Mouse (Mus musculus) neural tube, embryonic 14.5 days (tissue): ENCODE data around the gene Rinl. TPM values are rescaled to one million over a fixed set of nuclear protein-coding genes. Genes with fewer than 3 reads are reported as not detected.

ENCODE experiments used
- ATAC-seq: fragments of 200-750 bp; cut with Nextera tagmentation; 2 replicates; pipeline ENCODE4 v1.8.0; 2017; ENCODE audit warnings: low read depth, mild to moderate bottlenecking, moderate TSS enrichment, moderate library complexity
- H3K27ac ChIP-seq: fragments of 300-500 bp; sonication (generic); 2 replicates; pipeline ENCODE4 v1.5.1; 2014; ENCODE audit warnings: low read depth, mild to moderate bottlenecking, control low read depth, low read length, moderate library complexity, mixed read lengths
- H3K27me3 ChIP-seq: fragments of 300-500 bp; sonication (generic); 2 replicates; pipeline ENCODE4 v1.6.1; 2014; ENCODE audit warnings: low read length; ENCODE audit not compliant: control insufficient read depth, insufficient read depth
- H3K36me3 ChIP-seq: fragments of 300-500 bp; sonication (generic); 2 replicates; pipeline ENCODE4 v1.6.1; 2014; ENCODE audit warnings: low read length, mixed read lengths; ENCODE audit not compliant: control insufficient read depth, insufficient read depth
- H3K4me1 ChIP-seq: fragments of 300-500 bp; sonication (generic); 2 replicates; pipeline ENCODE4 v1.6.1; 2014; ENCODE audit warnings: low read length; ENCODE audit not compliant: control insufficient read depth, insufficient read depth
- H3K4me2 ChIP-seq: fragments of 300-500 bp; sonication (generic); 2 replicates; pipeline ENCODE4 v1.6.1; 2014; ENCODE audit warnings: mild to moderate bottlenecking, low read depth, low read length, control low read depth
- H3K4me3 ChIP-seq: fragments of 300-500 bp; sonication (generic); 2 replicates; pipeline ENCODE4 v1.5.1; 2014; ENCODE audit warnings: low read depth, low read length, control low read depth, mixed read lengths
- H3K9ac ChIP-seq: fragments of 300-500 bp; sonication (generic); replicated peaks from 2 replicates; pipeline ENCODE4 v1.6.1; 2014; ENCODE audit warnings: low read depth, mild to moderate bottlenecking, control low read depth, low read length, mixed read lengths
- H3K9me3 ChIP-seq: fragments of 300-500 bp; sonication (generic); 2 replicates; pipeline ENCODE4 v1.6.1; 2016; ENCODE audit warnings: low read length; ENCODE audit not compliant: control insufficient read depth
- WGBS: fragments of 180-500 bp; shearing (Covaris S2); extraction: QIAGEN DNeasy Blood & Tissue Kit; methylation state at CpG from one replicate; pipeline ENCODE4 v1.1.7; 2014; 5-methylcytosine and 5-hydroxymethylcytosine counted together
- polyA plus RNA-seq: library from polyadenylated mRNA; unstranded; fragments of >200 nt; fragmentation: Nextera tagmentation; extraction: Ambion mirVana; gene quantifications from 2 replicates; pipeline ENCODE4 v1.2.1, GENCODE M21; 2014

The Rinl gene
- polyA plus RNA-seq, 1 experiment from 2014 or later = 1.6 TPM

GRCm38 (mm10) chr7:28801901-28802670 lies 13.3 kb downstream of the Rinl start:
- no peak overlapping the region for H3K4me3 ChIP-seq
- H3K36me3 ChIP-seq = no peaks in the 10 kb centered on the region
- H3K4me2 ChIP-seq = no peak overlapping the region
- H3K27ac ChIP-seq = peak overlapping the region; percentile 0; the same call in 1 of the 2 replicates
- H3K9ac ChIP-seq = no peak overlapping the region
- H3K9me3 ChIP-seq = no peaks in the 10 kb centered on the region
- H3K27me3 ChIP-seq = no peaks in the 10 kb centered on the region
- ATAC-seq = no peak
- 15% methylated on average over 10 of the region's 10 CpGs for WGBS
- H3K4me1 ChIP-seq = no peaks in the 10 kb centered on the region

GRCm38 (mm10) chr7:28802846-28803588 lies 14.2 kb downstream of the Rinl start:
- 5% methylated on average over 10 of the region's 10 CpGs for WGBS
- Histone ChIP-seq H3K27ac (peak overlapping the region; percentile 0; the same call in 1 of the 2 replicates), H3K9me3 (no peaks in the 10 kb centered on the region), H3K9ac (no peak overlapping the region), H3K4me2 (no peak overlapping the region), H3K36me3 (no peaks in the 10 kb centered on the region), H3K4me1 (peaks cover 5% of the 10 kb centered on the region), H3K4me3 (no peak overlapping the region), H3K27me3 (no peaks in the 10 kb centered on the region)
- no peak for ATAC-seq

- no peak overlapping the region for H3K4me3 ChIP-seq
- no peaks in the 10 kb centered on the region for H3K27me3 ChIP-seq
- no peak for ATAC-seq
- no peaks in the 10 kb centered on the region for H3K9me3 ChIP-seq
- no peak overlapping the region for H3K4me2 ChIP-seq
- H3K4me1 ChIP-seq = peaks cover 8% of the 10 kb centered on the region
- H3K27ac ChIP-seq = no peak overlapping the region
- WGBS = 45% methylated on average over 4 of the region's 4 CpGs
- no peak overlapping the region for H3K9ac ChIP-seq
- no peaks in the 10 kb centered on the region for H3K36me3 ChIP-seq
Observed at GRCm38 (mm10) chr7:28803756-28804155, 15.0 kb downstream of the Rinl start.

- Histone ChIP-seq H3K9me3 (no peaks in the 10 kb centered on the region), H3K27me3 (no peaks in the 10 kb centered on the region), H3K4me2 (no peak overlapping the region), H3K4me3 (no peak overlapping the region), H3K36me3 (no peaks in the 10 kb centered on the region; the same call in 1 of the 2 replicates), H3K4me1 (peaks cover 10% of the 10 kb centered on the region), H3K27ac (no peak overlapping the region), H3K9ac (no peak overlapping the region)
- ATAC-seq = no peak
- WGBS = 67% methylated on average over 4 of the region's 4 CpGs
Observed at GRCm38 (mm10) chr7:28806869-28807268, 18.1 kb downstream of the Rinl start.

- Histone ChIP-seq H3K4me3 (peak overlapping the region; percentile 78), H3K27me3 (no peaks in the 10 kb centered on the region), H3K9me3 (no peaks in the 10 kb centered on the region), H3K36me3 (peaks cover 4% of the 10 kb centered on the region; the same call in 1 of the 2 replicates), H3K4me1 (peaks cover 19% of the 10 kb centered on the region), H3K27ac (peak overlapping the region; percentile 100), H3K9ac (peak overlapping the region; percentile 89), H3K4me2 (peak overlapping the region; percentile 91)
- no peak for ATAC-seq
- 50% methylated on average over 8 of the region's 8 CpGs for WGBS
Observed at GRCm38 (mm10) chr7:28807641-28808220, 19.0 kb downstream of the Rinl start.

- Histone ChIP-seq H3K27ac (peak within 1 kb of the TSS; percentile 100), H3K9me3 (no peaks in the 10 kb centered on the region), H3K4me1 (peaks cover 22% of the 10 kb centered on the region), H3K4me2 (peak within 1 kb of the TSS; percentile 91), H3K27me3 (no peaks in the 10 kb centered on the region), H3K9ac (peak within 1 kb of the TSS; percentile 89), H3K36me3 (peaks cover 8% of the 10 kb centered on the region; the same call in 1 of the 2 replicates), H3K4me3 (peak within 1 kb of the TSS; percentile 78)
- ATAC-seq = no peak; the same call in 1 of the 2 replicates
- WGBS = 5% methylated on average over 34 of the region's 35 CpGs
Observed at GRCm38 (mm10) chr7:28808221-28808941, 19.6 kb downstream of the Rinl start, which contains the start of gene Hnrnpl. Gene Hnrnpl (plus strand): TSS chr7:28808541.

GRCm38 (mm10) chr7:28808957-28809393 lies 20.2 kb downstream of the Rinl start:
- ATAC-seq = peak; percentile 51
- no peaks in the 10 kb centered on the region for H3K27me3 ChIP-seq
- H3K4me1 ChIP-seq = peaks cover 22% of the 10 kb centered on the region

GRCm38 (mm10) chr7:28809401-28810089 lies 20.8 kb downstream of the Rinl start:
- ATAC-seq = peak; percentile 21
- peak overlapping the region; percentile 100 for H3K27ac ChIP-seq
- H3K9ac ChIP-seq = peak overlapping the region; percentile 89

More at GRCm38 (mm10) chr7:28808957-28809393, 20.2 kb downstream of the Rinl start:
- peak overlapping the region; percentile 100 for H3K27ac ChIP-seq
- H3K9me3 ChIP-seq = no peaks in the 10 kb centered on the region
- peaks cover 14% of the 10 kb centered on the region for H3K36me3 ChIP-seq
- H3K4me2 ChIP-seq = peak overlapping the region; percentile 91
- under 1% methylated on average over 21 of the region's 32 CpGs for WGBS
- peak overlapping the region; percentile 89 for H3K9ac ChIP-seq
- H3K4me3 ChIP-seq = peak overlapping the region; percentile 78

More at GRCm38 (mm10) chr7:28809401-28810089, 20.8 kb downstream of the Rinl start:
- Histone ChIP-seq H3K9me3 (no peaks in the 10 kb centered on the region), H3K27me3 (no peaks in the 10 kb centered on the region), H3K36me3 (peaks cover 20% of the 10 kb centered on the region), H3K4me3 (peak overlapping the region; percentile 78), H3K4me1 (peaks cover 22% of the 10 kb centered on the region), H3K4me2 (peak overlapping the region; percentile 91)
- WGBS = under 1% methylated on average over 35 of the region's 35 CpGs
